In the genomic region with DNA sequence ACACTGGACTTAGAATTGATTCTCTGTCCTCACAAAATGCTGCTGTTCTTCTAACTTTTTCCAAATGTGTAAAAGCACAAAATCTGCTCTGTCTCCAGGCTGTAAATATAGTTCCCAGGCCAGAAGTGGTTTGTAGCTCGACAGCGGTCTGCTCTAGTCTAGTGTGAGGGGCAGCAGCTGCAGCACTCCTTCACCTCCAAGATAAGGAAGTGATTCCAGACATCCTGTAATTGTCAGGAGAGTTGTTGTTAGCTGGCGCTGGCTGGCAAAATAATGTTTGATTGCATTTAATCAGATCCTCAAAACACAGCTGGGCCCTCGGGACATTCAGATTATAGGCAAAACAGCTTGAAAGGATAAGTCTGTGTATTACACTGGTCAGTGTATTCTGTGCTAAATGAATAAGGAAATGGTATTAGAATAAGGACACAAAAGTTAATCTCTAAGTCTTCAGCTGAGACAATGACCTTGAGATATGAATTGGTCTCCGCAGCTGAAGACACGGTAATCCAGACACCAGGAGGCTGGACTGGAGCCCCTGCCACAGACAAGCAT, we compare ENCODE assay signal across 23 mouse cellular contexts.
DNase-seq lines count a peak whose midpoint lies in the region; ATAC-seq and TF ChIP-seq lines count a peak whose summit lies in the region.
"Had no signal": no experiment of that assay in that cellular context is flagged by ENCODE, and none has a peak within 500 bp of the region (broad histone marks: within the 10 kb centered on the region; RNA-seq: fewer than 3 reads in every experiment).

No protein-coding gene starts in this region.

- no peak overlapping the region for H3K4me3 ChIP-seq in kidney, postnatal 0 days (replicated peaks; ENCODE audit: low read depth, low read length)
- H3K4me3 ChIP-seq in midbrain, embryonic 13.5 days (replicated peaks) = no peak overlapping the region
- H3K4me3 ChIP-seq in midbrain, embryonic 11.5 days (ENCODE audit: low read depth, low read length) = no peak overlapping the region
- H3K4me3 ChIP-seq: heart, adult 2 months; intestine, embryonic 15.5 days; layer of hippocampus, adult 2 months had no signal

- H3K9ac ChIP-seq in kidney, postnatal 0 days (ENCODE audit: low read depth, low read length) = no peak overlapping the region
- H3K9ac ChIP-seq in midbrain, embryonic 13.5 days (replicated peaks) = no peak overlapping the region
- H3K9ac ChIP-seq in midbrain, embryonic 11.5 days (ENCODE audit: low read length) = no peak overlapping the region
- H3K9ac ChIP-seq: hindbrain, embryonic 14.5 days; intestine, embryonic 15.5 days had no signal

- H3K27ac ChIP-seq in kidney, postnatal 0 days = no peak overlapping the region
- no peak overlapping the region for H3K27ac ChIP-seq in midbrain, embryonic 13.5 days
- H3K27ac ChIP-seq in midbrain, embryonic 11.5 days (ENCODE audit: low read depth, low read length) = no peak overlapping the region
- H3K27ac ChIP-seq: heart, adult 2 months; hindbrain, embryonic 14.5 days; intestine, embryonic 15.5 days; layer of hippocampus, adult 2 months; stomach, postnatal 0 days had no signal

- no peaks in the 10 kb centered on the region for H3K4me1 ChIP-seq in kidney, postnatal 0 days (replicated peaks; ENCODE audit: insufficient read depth, low read length)
- H3K4me1 ChIP-seq in midbrain, embryonic 13.5 days (replicated peaks) = no peaks in the 10 kb centered on the region
- H3K4me1 ChIP-seq in midbrain, embryonic 11.5 days (ENCODE audit: control insufficient read depth, insufficient read depth, low read length) = no peaks in the 10 kb centered on the region
- H3K4me1 ChIP-seq: intestine, embryonic 15.5 days had no signal

- H3K27me3 ChIP-seq in kidney, postnatal 0 days (ENCODE audit: insufficient read depth, low read length) = no peaks in the 10 kb centered on the region
- H3K27me3 ChIP-seq in midbrain, embryonic 13.5 days = no peaks in the 10 kb centered on the region
- H3K27me3 ChIP-seq in midbrain, embryonic 11.5 days (ENCODE audit: control insufficient read depth, insufficient read depth, low read length) = no peaks in the 10 kb centered on the region
- H3K27me3 ChIP-seq: intestine, embryonic 15.5 days had no signal

- no peak overlapping the region for H3K4me2 ChIP-seq in kidney, postnatal 0 days (ENCODE audit: low read length)
- H3K4me2 ChIP-seq in midbrain, embryonic 13.5 days (replicated peaks) = no peak overlapping the region
- no peak overlapping the region for H3K4me2 ChIP-seq in midbrain, embryonic 11.5 days
- H3K4me2 ChIP-seq: hindbrain, embryonic 14.5 days; intestine, embryonic 15.5 days had no signal

- TF ChIP-seq CTCF in kidney, postnatal 0 days (IDR thresholded peaks at IDR 0.05; ENCODE audit: low read depth) = no peak

- DNase-seq in adrenal gland, postnatal 14 days = peak; percentile 4
- DNase-seq in adrenal gland, adult 18-20 months (ENCODE audit: low spot score in 2 of 2) = no peak
- peak; percentile 42 for DNase-seq in kidney, postnatal 0 days (ENCODE audit: low spot score)
- no peak for DNase-seq in kidney, adult 11 months
- DNase-seq in midbrain, embryonic 11.5 days (ENCODE audit: low spot score, missing footprints) = no peak
- DNase-seq in layer of hippocampus, adult 9-11 months = no peak
- no peak for DNase-seq in thymus, postnatal 10 days (ENCODE audit: low spot score in 2 of 2)
- DNase-seq: adrenal gland, postnatal 10 days; cerebellum, adult 8-10 months; cerebellum, postnatal 36 days; gastrocnemius, postnatal 25 days; kidney, adult 9 months; layer of hippocampus, postnatal 36 days; midbrain, embryonic 14.5 days; right cerebral cortex, postnatal 14 days; thymus, adult 2 months had no signal

- ATAC-seq in kidney, postnatal 0 days (replicated peaks; ENCODE audit: low FRiP score, low read depth) = no peak
- ATAC-seq in midbrain, embryonic 13.5 days = 0 out of 2 replicates have a peak, but pooled peaks have one; percentile 27
- ATAC-seq in midbrain, embryonic 11.5 days (ENCODE audit: low FRiP score) = no peak
- ATAC-seq: activated CD4-positive, CD25-positive, alpha-beta regulatory T cell, adult 4 months; intestine, embryonic 15.5 days had no signal

- H3K36me3 ChIP-seq in kidney, postnatal 0 days (ENCODE audit: insufficient read depth, low read length) = no peaks in the 10 kb centered on the region
- H3K36me3 ChIP-seq in midbrain, embryonic 13.5 days = no peaks in the 10 kb centered on the region
- H3K36me3 ChIP-seq in midbrain, embryonic 11.5 days (ENCODE audit: control insufficient read depth, insufficient read depth, low read length) = no peaks in the 10 kb centered on the region
- H3K36me3 ChIP-seq: intestine, embryonic 15.5 days had no signal

- WGBS in kidney, postnatal 0 days = 55% methylated on average over 6 of the region's 6 CpGs
- WGBS in midbrain, embryonic 13.5 days = 53% methylated on average over 6 of the region's 6 CpGs
- WGBS in midbrain, embryonic 11.5 days = 65% methylated on average over 6 of the region's 6 CpGs

- no peaks in the 10 kb centered on the region for H3K9me3 ChIP-seq in kidney, postnatal 0 days (replicated peaks; ENCODE audit: low read length)
- no peaks in the 10 kb centered on the region for H3K9me3 ChIP-seq in midbrain, embryonic 13.5 days
- H3K9me3 ChIP-seq in midbrain, embryonic 11.5 days (ENCODE audit: control insufficient read depth, low read length) = no peaks in the 10 kb centered on the region
- H3K9me3 ChIP-seq: intestine, embryonic 15.5 days had no signal

Comparison
In these comparisons a context has a peak if more than half of its experiments do, and no peak if none do; other contexts are left out.
1. DNase-seq: peak in adrenal gland, postnatal 14 days (single experiment) and kidney, postnatal 0 days (single experiment); none in adrenal gland, adult 18-20 months (0 of 2), kidney, adult 11 months (single experiment), midbrain, embryonic 11.5 days (single experiment), layer of hippocampus, adult 9-11 months (single experiment) and thymus, postnatal 10 days (0 of 2).